Mouse (Mus musculus): ENCODE measurements at regions not wholly inside any gene's neighbourhood (a gene's known extent, or its start where the extent isn't known, plus 50 kb on each side); places are given as distances from the start of the nearest gene placed in this dataset.
A peak's percentile ranks its signal among the peaks of the same experiment; 100 is the strongest.

- Histone ChIP-seq H3K27me3 (ENCODE audit: control insufficient read depth, insufficient read depth, low read length) (no peaks in the 10 kb centered on the region), H3K9me3 (ENCODE audit: control insufficient read depth, low read length) (no peaks in the 10 kb centered on the region), H3K36me3 (ENCODE audit: control insufficient read depth, insufficient read depth, low read length) (no peaks in the 10 kb centered on the region), H3K4me2 (replicated peaks; ENCODE audit: low read depth, low read length) (no peak overlapping the region), H3K9ac (ENCODE audit: low read depth, low read length) (no peak overlapping the region), H3K4me3 (ENCODE audit: low read length) (no peak overlapping the region), H3K4me1 (ENCODE audit: control insufficient read depth, insufficient read depth, low read length) (no peaks in the 10 kb centered on the region), H3K27ac (ENCODE audit: low read depth, low read length) (no peak overlapping the region)
- WGBS: 84% methylated on average over 3 of the region's 3 CpGs
- no peak for ATAC-seq (ENCODE audit: low FRiP score, low TSS enrichment)
These were observed 235.3 kb downstream of the 1700129C05Rik start for GRCm38 (mm10) chr14:58907359-58907758.

DNA sequence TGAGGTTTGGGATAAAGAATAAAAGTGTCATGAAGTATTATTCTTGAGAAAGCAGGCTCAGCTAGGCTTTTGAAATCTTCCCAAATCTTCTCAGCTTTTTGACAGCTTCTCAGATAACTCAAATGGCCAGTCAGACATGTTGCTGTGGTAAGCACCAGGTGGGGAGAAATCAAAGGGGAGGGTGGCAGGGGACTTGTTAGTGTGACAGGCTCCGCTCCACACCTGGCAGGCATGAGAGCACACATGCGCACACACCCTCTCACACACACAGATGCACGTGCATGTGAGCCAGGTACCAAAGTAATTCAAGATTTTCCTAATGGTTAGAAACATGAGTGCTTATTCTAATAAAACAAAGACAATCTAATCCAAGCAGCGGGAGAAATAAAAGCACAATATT is 236.1 kb downstream of the 1700129C05Rik start:
- Histone ChIP-seq H3K9me3 (ENCODE audit: control insufficient read depth, low read length) (no peaks in the 10 kb centered on the region), H3K9ac (ENCODE audit: low read depth, low read length) (no peak overlapping the region), H3K27ac (ENCODE audit: low read depth, low read length) (no peak overlapping the region), H3K27me3 (ENCODE audit: control insufficient read depth, insufficient read depth, low read length) (no peaks in the 10 kb centered on the region), H3K36me3 (ENCODE audit: control insufficient read depth, insufficient read depth, low read length) (no peaks in the 10 kb centered on the region), H3K4me2 (replicated peaks; ENCODE audit: low read depth, low read length) (no peak overlapping the region), H3K4me1 (ENCODE audit: control insufficient read depth, insufficient read depth, low read length) (no peaks in the 10 kb centered on the region), H3K4me3 (ENCODE audit: low read length) (no peak overlapping the region)
- no peak for ATAC-seq (ENCODE audit: low FRiP score, low TSS enrichment)
- 82% methylated on average over 4 of the region's 4 CpGs for WGBS

DNA sequence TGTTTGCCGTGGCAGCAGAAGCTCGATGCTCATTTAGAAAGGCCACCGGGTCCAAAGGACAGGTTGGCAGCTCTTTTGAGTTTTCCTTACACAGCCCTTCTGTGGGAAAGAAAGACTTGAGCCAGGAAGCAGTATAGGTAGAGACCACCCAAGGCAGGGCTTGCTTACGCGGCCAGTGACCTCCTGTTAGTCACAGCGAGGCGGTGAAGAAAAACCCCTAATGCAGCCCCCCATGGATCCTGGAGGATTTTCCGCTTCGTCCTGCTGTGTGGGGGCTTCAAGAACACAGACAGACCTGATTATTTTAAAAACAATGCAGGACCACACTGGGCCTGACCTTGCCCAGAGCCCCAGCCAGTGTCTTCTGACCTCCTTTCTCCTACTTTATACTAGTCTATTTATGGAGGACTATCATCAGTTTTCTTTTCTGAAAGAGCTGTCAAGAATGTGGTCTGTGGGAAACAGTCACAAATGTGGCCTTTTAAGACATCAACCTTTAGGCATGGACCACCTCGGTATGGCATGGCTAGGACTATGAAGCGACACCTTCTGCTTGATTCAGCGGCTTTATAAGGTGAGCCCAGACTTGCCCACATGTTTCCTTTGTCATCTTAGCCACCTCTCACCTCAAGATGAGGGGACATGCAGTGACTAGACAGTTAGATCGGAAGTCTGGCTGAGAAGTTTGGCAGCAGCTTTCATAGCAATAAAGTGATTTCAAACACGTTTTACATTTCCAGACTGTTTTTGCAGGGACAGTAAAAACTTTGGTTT is 274.3 kb downstream of the 1700129C05Rik start:
- no peaks in the 10 kb centered on the region for H3K4me1 ChIP-seq (ENCODE audit: control insufficient read depth, insufficient read depth, low read length)
- H3K9me3 ChIP-seq (ENCODE audit: control insufficient read depth, low read length): no peaks in the 10 kb centered on the region
- no peaks in the 10 kb centered on the region for H3K36me3 ChIP-seq (ENCODE audit: control insufficient read depth, insufficient read depth, low read length)
- H3K9ac ChIP-seq (ENCODE audit: low read depth, low read length): no peak overlapping the region
- no peaks in the 10 kb centered on the region for H3K27me3 ChIP-seq (ENCODE audit: control insufficient read depth, insufficient read depth, low read length)
- 56% methylated on average over 14 of the region's 14 CpGs for WGBS
- H3K4me3 ChIP-seq (ENCODE audit: low read length): no peak overlapping the region
- no peak overlapping the region for H3K4me2 ChIP-seq (replicated peaks; ENCODE audit: low read depth, low read length)
- ATAC-seq (ENCODE audit: low FRiP score, low TSS enrichment): no peak
- H3K27ac ChIP-seq (ENCODE audit: low read depth, low read length): no peak overlapping the region

DNA sequence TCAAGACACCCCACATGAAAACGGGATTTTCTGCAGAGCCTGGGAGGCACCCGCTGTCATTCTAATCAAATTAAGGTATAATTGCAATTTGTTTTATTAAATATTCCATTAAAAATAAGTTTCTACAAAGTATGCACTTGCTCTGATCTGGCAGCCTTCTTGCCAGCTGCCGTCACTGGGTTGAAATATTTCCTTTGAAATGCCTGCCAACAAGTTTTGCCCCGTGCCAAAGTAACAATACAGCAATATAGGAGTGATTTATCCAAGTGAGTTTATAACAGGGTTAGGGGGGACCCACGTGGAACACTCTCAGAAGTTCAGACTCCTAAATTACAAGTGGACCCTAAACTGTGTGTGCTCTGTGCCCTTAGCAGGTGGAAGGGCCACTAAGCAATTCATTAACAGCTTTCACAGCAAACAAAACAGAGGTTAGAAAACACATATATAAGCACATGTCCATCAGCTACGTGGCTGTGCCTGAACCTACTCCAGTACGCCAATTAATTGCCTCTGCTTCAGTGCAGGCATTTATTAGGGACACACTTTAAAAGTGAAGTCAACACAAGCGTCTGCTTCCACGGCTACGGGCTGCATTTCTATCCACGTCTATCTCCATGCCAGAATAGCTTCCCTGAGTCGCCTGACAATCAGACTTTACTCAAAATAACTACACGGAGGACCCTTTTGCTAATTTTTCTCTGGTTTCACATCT is 275.1 kb downstream of the 1700129C05Rik start:
- ATAC-seq (ENCODE audit: low FRiP score, low TSS enrichment): no peak
- Histone ChIP-seq H3K27ac (ENCODE audit: low read depth, low read length) (no peak overlapping the region), H3K27me3 (ENCODE audit: control insufficient read depth, insufficient read depth, low read length) (no peaks in the 10 kb centered on the region), H3K4me2 (replicated peaks; ENCODE audit: low read depth, low read length) (no peak overlapping the region), H3K9ac (ENCODE audit: low read depth, low read length) (no peak overlapping the region), H3K4me1 (ENCODE audit: control insufficient read depth, insufficient read depth, low read length) (no peaks in the 10 kb centered on the region), H3K36me3 (ENCODE audit: control insufficient read depth, insufficient read depth, low read length) (no peaks in the 10 kb centered on the region), H3K4me3 (ENCODE audit: low read length) (no peak overlapping the region), H3K9me3 (ENCODE audit: control insufficient read depth, low read length) (no peaks in the 10 kb centered on the region)
- WGBS: 37% methylated on average over 13 of the region's 13 CpGs

DNA sequence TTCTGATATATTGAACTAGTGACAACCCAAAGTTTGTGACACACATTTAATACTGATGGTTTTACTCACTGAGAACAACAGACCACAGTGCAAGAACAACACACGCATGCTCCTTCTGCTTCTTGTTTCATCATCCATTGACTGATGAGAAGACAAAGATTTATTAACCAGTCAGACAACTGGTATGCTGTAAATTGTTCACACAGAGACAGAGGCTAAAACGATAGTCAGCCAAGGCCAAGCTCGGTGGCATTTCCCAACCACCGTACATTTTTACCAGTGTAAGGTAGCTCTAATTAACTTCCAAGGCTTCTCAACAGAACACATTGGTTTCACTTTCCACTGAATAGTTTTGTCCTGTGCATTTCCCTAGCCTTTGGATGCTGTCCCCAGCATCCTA is 287.8 kb downstream of the 1700129C05Rik start:
- H3K36me3 ChIP-seq (ENCODE audit: control insufficient read depth, insufficient read depth, low read length): no peaks in the 10 kb centered on the region
- H3K4me1 ChIP-seq (ENCODE audit: control insufficient read depth, insufficient read depth, low read length): no peaks in the 10 kb centered on the region
- no peak overlapping the region for H3K9ac ChIP-seq (ENCODE audit: low read depth, low read length)
- H3K4me2 ChIP-seq (replicated peaks; ENCODE audit: low read depth, low read length): no peak overlapping the region
- H3K9me3 ChIP-seq (ENCODE audit: control insufficient read depth, low read length): no peaks in the 10 kb centered on the region
- no peak for ATAC-seq (ENCODE audit: low FRiP score, low TSS enrichment)
- no peak overlapping the region for H3K4me3 ChIP-seq (ENCODE audit: low read length)
- no peak overlapping the region for H3K27ac ChIP-seq (ENCODE audit: low read depth, low read length)
- 33% methylated on average over 4 of the region's 4 CpGs for WGBS
- no peaks in the 10 kb centered on the region for H3K27me3 ChIP-seq (ENCODE audit: control insufficient read depth, insufficient read depth, low read length)

- WGBS: 89% methylated on average over 2 of the region's 2 CpGs
These were observed 298.1 kb downstream of the 1700129C05Rik start for GRCm38 (mm10) chr14:58844565-58844964.

DNA sequence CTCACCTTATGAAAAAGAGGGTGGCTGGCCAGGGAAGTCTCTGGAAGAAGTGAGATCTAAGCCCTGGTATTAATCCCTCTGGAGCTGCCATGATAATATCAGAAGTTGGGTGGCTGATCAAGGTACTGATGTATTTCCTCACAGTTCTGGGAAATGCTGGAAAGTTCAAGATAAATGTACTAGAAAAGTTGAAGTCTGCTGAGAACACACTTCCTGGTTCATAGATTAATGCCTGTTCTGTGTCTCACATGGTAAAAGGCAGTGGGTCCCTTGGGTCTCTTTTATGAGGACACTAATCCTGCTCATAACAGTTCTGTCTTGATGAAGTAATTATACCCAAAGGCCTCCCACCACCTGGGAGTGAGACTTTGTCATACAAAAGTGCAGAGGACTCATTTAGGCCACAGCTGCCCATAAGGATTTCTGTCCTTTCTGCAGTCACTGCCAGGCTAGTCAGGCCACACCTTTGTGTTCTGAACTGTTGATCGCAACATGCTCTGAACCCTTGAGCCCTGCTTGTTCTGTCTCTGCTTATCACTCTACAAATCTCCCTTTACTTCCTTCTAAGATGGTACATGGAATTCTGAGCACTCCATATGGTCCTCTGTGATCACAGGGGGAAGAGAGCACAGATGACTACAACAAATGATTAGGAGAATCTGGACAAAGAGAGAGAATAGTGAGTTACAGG is 300.4 kb downstream of the 1700129C05Rik start:
- Histone ChIP-seq H3K4me1 (ENCODE audit: control insufficient read depth, insufficient read depth, low read length) (no peaks in the 10 kb centered on the region), H3K4me3 (ENCODE audit: low read length) (no peak overlapping the region), H3K36me3 (ENCODE audit: control insufficient read depth, insufficient read depth, low read length) (no peaks in the 10 kb centered on the region), H3K9me3 (ENCODE audit: control insufficient read depth, low read length) (no peaks in the 10 kb centered on the region), H3K9ac (ENCODE audit: low read depth, low read length) (no peak overlapping the region), H3K27ac (ENCODE audit: low read depth, low read length) (no peak overlapping the region), H3K27me3 (ENCODE audit: control insufficient read depth, insufficient read depth, low read length) (no peaks in the 10 kb centered on the region), H3K4me2 (replicated peaks; ENCODE audit: low read depth, low read length) (no peak overlapping the region)
- no peak for ATAC-seq (ENCODE audit: low FRiP score, low TSS enrichment)
- WGBS: 76% methylated on average over 1 of the region's 1 CpGs

More at GRCm38 (mm10) chr14:58844565-58844964, 298.1 kb downstream of the 1700129C05Rik start:
- H3K4me2 ChIP-seq (replicated peaks; ENCODE audit: low read depth, low read length): no peak overlapping the region
- no peak for ATAC-seq (ENCODE audit: low FRiP score, low TSS enrichment)
- no peaks in the 10 kb centered on the region for H3K4me1 ChIP-seq (ENCODE audit: control insufficient read depth, insufficient read depth, low read length)
- H3K27me3 ChIP-seq (ENCODE audit: control insufficient read depth, insufficient read depth, low read length): no peaks in the 10 kb centered on the region
- H3K9me3 ChIP-seq (ENCODE audit: control insufficient read depth, low read length): no peaks in the 10 kb centered on the region
- no peak overlapping the region for H3K4me3 ChIP-seq (ENCODE audit: low read length)
- no peaks in the 10 kb centered on the region for H3K36me3 ChIP-seq (ENCODE audit: control insufficient read depth, insufficient read depth, low read length)
- H3K9ac ChIP-seq (ENCODE audit: low read depth, low read length): no peak overlapping the region
- no peak overlapping the region for H3K27ac ChIP-seq (ENCODE audit: low read depth, low read length)

GRCm38 (mm10) chr14:58822938-58823337 is 319.8 kb downstream of the 1700129C05Rik start:
- Histone ChIP-seq H3K4me2 (replicated peaks; ENCODE audit: low read depth, low read length) (no peak overlapping the region), H3K9me3 (ENCODE audit: control insufficient read depth, low read length) (no peaks in the 10 kb centered on the region), H3K27me3 (ENCODE audit: control insufficient read depth, insufficient read depth, low read length) (no peaks in the 10 kb centered on the region), H3K4me1 (ENCODE audit: control insufficient read depth, insufficient read depth, low read length) (no peaks in the 10 kb centered on the region), H3K4me3 (ENCODE audit: low read length) (no peak overlapping the region), H3K36me3 (ENCODE audit: control insufficient read depth, insufficient read depth, low read length) (no peaks in the 10 kb centered on the region), H3K27ac (ENCODE audit: low read depth, low read length) (no peak overlapping the region), H3K9ac (ENCODE audit: low read depth, low read length) (no peak overlapping the region)
- 0 out of 2 replicates have a peak, but pooled peaks have one; percentile 20 for ATAC-seq (ENCODE audit: low FRiP score, low TSS enrichment)
- WGBS: 42% methylated on average over 4 of the region's 4 CpGs
